Mouse (Mus musculus) layer of hippocampus, adult 18-20 months (tissue): Measurements from ENCODE around the gene Cope. TPM values are rescaled to one million over a fixed set of nuclear protein-coding genes. Genes with fewer than 3 reads are reported as not detected.
A peak's percentile ranks its signal among the peaks of the same experiment; 100 is the strongest.

Source experiments
- DNase-seq, 2 experiments: peaks; one replicate each; pipeline ENCODE4 v3.0.0; 2022; ENCODE audit warnings: low spot score in 2 of 2
- total RNA-seq, 2 experiments: library from RNA; stranded (reverse); gene quantifications; 2 replicates each; pipeline ENCODE4 v1.2.3; 2021

Gene Cope
- total RNA-seq, 2 experiments from 2014 or later, result 125 to 149 TPM

GRCm38 (mm10) chr8:70344279-70344678 lies 42.0 kb downstream of the Cope start:
- DNase-seq, result no peak

DNA sequence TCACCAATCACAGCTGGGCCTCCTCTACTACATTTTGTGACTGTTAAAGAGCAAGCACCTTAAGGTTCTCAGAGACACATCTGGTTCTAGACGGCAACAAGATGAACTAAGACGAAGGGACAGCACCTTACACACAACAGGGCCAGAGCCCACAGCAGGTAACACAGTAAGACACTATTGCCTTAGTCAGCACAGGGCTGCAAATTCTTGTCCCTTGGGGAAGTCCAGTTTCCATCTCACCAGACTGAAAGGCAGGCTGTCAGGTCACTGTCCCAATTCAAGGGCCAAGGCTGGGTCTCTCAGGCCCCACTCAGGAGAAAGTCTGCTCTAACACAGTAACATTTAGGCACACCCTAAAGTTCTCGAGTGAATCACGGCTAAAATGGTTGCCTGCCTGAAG lies 45.1 kb downstream of the Cope start:
- no peak for DNase-seq

- no peak for DNase-seq
Measured at GRCm38 (mm10) chr8:70347860-70348420, 45.6 kb downstream of the Cope start.

DNA sequence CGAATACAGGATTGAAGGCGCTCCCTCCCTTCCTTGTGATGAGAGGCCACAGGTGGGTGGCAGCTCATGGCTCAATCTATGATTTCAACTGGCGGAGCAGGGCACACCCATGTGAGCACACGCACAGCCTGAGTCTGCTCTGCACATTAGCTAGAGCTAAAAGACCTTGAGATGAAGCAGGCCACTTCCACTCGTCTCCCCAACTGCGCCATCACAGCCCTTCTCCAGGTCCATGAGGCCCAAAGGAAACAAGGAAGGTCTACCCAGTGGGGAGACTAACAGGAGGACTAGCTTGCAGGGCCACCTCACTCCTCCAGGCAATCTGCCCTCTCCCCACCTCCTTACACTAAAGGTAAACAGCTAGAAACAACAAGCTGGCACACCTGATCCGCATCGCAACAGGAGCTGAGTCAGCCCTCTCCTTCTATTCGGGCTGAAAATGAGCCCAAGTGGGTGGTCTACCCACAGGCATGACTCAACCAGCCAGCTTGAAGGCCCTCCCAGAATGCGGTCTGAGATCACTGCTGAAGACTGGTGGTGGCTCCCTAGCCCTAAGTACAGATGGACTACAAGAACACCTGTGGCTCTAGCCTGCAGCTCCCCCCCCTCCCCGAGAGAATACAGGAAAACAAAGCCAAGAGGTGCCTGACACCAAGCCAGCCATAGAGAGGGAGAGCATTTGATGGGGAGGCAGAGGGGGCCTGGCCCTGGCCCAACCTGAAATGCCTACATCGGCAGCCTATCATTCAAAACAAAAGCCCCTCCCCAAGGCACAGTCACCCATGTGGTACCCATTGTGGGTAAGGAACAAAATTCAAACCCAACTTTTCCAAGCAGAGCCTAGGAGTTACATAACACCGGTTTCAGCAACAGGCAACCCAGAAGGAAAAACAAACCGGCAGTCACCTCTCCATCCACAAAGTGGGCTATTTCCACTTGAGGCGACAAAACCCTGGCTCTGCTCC lies 49.0 kb downstream of the Cope start:
- DNase-seq, result no peak

- DNase-seq, result no peak
Measured at GRCm38 (mm10) chr8:70352000-70352384, 49.7 kb downstream of the Cope start.

- no peak for DNase-seq
Measured at GRCm38 (mm10) chr8:70352657-70353151, 50.4 kb downstream of the Cope start.

- DNase-seq, result peak; percentile 99
Measured at GRCm38 (mm10) chr8:70353194-70353817, 51.0 kb downstream of the Cope start, which contains the start of gene Upf1. Gene Upf1, minus strand, starts transcription at chr8:70353278.

DNA sequence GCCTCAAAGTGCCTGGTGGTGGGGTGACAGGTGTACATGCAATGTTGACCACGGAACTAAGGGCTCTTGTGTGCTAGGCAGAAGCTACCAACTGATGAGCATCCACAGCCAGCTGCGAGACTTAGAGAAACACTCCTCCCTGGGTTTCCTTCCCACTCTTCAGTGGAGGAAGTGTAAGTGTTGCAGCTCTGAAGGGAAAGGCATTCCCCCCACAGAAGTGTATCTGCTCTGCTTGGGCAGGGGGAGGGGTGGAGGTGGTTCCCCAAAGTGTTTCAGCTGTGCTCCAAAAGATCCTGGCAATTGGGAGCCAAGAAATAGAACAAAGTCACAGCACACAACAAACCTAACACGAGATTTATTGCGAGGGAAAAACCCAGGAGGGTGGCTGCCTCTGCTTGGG lies 51.7 kb downstream of the Cope start:
- no peak for DNase-seq

- DNase-seq, result no peak
Measured at GRCm38 (mm10) chr8:70356111-70356510, 53.8 kb downstream of the Cope start.

GRCm38 (mm10) chr8:70359411-70359810 lies 57.1 kb downstream of the Cope start:
- no peak for DNase-seq

GRCm38 (mm10) chr8:70360769-70361168 lies 58.5 kb downstream of the Cope start:
- no peak for DNase-seq

DNA sequence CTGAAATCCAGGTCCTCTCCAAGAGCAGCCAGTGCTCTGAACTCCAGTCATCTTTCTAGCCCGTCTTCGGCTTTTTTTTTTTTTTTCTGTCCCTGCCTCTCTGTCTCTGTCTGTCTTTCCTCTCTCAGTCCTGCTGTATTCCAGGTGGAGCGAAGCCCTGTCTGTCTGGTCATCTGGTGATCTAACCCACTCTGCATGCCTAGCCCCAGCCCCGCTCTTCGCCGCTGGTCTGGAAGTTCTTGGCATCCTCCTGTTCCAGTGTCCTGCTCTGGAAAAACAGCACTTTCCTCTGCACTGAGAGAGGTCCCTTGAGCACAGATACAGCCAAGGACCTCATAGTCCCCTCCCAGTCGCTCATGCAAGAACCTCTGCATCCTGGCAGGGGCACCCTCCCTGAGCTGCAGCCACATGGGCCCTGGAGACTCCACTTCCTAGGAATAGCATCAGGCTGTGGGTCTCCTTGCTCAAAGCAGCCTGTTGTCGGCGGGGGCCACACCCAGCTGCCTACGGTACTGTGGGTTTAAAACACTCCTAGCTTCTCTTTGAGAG lies 59.2 kb downstream of the Cope start:
- DNase-seq, result no peak

Other genes starting within 250 kb of the Cope start
- gene Tm6sf2, start 229.6 kb upstream of the Cope start, total RNA-seq, result 1 to 10 TPM; 5.3 to 7.5 TPM
- 100 to 1,000 TPM in 1 of 2 experiments, 10 to 100 TPM in 1; 89.6 to 104 TPM for gene Hapln4, start 219.1 kb upstream of the Cope start, total RNA-seq
- 100 to 1,000 TPM; 122 to 124 TPM for gene Ncan, start 181.6 kb upstream of the Cope start, total RNA-seq
- 10 to 100 TPM; 28.1 to 30.1 TPM for gene Nr2c2ap, start 171.2 kb upstream of the Cope start, total RNA-seq
- 10 to 100 TPM; 16.0 to 16.4 TPM for gene Rfxank, start 163.4 kb upstream of the Cope start, total RNA-seq
- gene Borcs8, start 163.0 kb upstream of the Cope start, total RNA-seq, result 10 to 100 TPM; 45.3 to 47.7 TPM
- gene Mef2b, start 162.8 kb upstream of the Cope start, total RNA-seq, result under 1 TPM; 0.28 to 0.57 TPM
- gene Tmem161a, start 130.2 kb upstream of the Cope start, total RNA-seq, result 10 to 100 TPM; 49.9 to 50.3 TPM
- gene Slc25a42, start 90.2 kb upstream of the Cope start, total RNA-seq, result 10 to 100 TPM; 39.3 to 41.8 TPM
- 100 to 1,000 TPM; 112 to 123 TPM for gene Sugp2, start 68.3 kb upstream of the Cope start, total RNA-seq
- 10 to 100 TPM; 41.2 to 41.4 TPM for gene Armc6, start 68.1 kb upstream of the Cope start, total RNA-seq
- gene Homer3, start 19.7 kb upstream of the Cope start, total RNA-seq, result 10 to 100 TPM; 71.9 to 76.0 TPM
- 10 to 100 TPM; 36.3 to 49.0 TPM for gene Ddx49, start within 50 bp of the Cope start, total RNA-seq
- 100 to 1,000 TPM; 112 to 116 TPM for gene Cers1, start 13.3 kb downstream of the Cope start, total RNA-seq
- 10 to 100 TPM; 15.1 to 18.2 TPM for gene Gdf1, start 27.3 kb downstream of the Cope start, total RNA-seq
- gene Upf1, start 50.8 kb downstream of the Cope start, total RNA-seq, result 10 to 100 TPM; 74.5 to 75.6 TPM
- gene Comp, start 71.0 kb downstream of the Cope start, total RNA-seq, result under 1 TPM; 0.13 to 0.42 TPM
- 100 to 1,000 TPM; 193 to 199 TPM for gene Crtc1, start 137.1 kb downstream of the Cope start, total RNA-seq
- gene Klhl26, start 174.4 kb downstream of the Cope start, total RNA-seq, result 10 to 100 TPM; 54.1 to 62.0 TPM
- gene Tmem59l, start 184.8 kb downstream of the Cope start, total RNA-seq, result 100 to 1,000 TPM; 326 to 327 TPM
- gene Crlf1, start 190.6 kb downstream of the Cope start, total RNA-seq, result 10 to 100 TPM; 33.1 to 38.2 TPM
- 100 to 1,000 TPM in 1 of 2 experiments, 10 to 100 TPM in 1; 96.5 to 104 TPM for gene Rex1bd, start 204.2 kb downstream of the Cope start, total RNA-seq
- 1,000 to 10,000 TPM; 1,062 to 1,079 TPM for gene Uba52, start 208.3 kb downstream of the Cope start, total RNA-seq
- gene Fkbp8, start 225.2 kb downstream of the Cope start, total RNA-seq, result 100 to 1,000 TPM; 450 to 467 TPM
- gene Kxd1, start 225.4 kb downstream of the Cope start, total RNA-seq, result 10 to 100 TPM; 40.6 to 45.6 TPM
- 10 to 100 TPM; 18.9 to 21.8 TPM for gene Ell, start 236.9 kb downstream of the Cope start, total RNA-seq